Mouse (Mus musculus) C2C12 (cell line): Measurements from ENCODE around the gene Cmklr1.

ENCODE experiments used
- CEBPB ChIP-seq: IDR thresholded peaks from one replicate; pipeline ENCODE4 v1.6.1; 2011; ENCODE audit warnings: low read depth, mild to moderate bottlenecking, control low read depth, moderate library complexity
- CTCF ChIP-seq: IDR thresholded peaks from one replicate; pipeline ENCODE4 v1.5.1; 2011; ENCODE audit not compliant: control insufficient read depth, insufficient read depth, insufficient read length
- MAX ChIP-seq: IDR thresholded peaks from one replicate; pipeline ENCODE4 v1.6.1; 2011; ENCODE audit warnings: mild to moderate bottlenecking, control low read depth

- TF ChIP-seq CEBPB (no peak), MAX (no peak), CTCF (no peak)
These were observed 4.0 kb upstream of the Cmklr1 start for GRCm38 (mm10) chr5:113654206-113654605.
